Mouse (Mus musculus): ENCODE data around the gene Kdr. TPM values are rescaled to one million over a fixed set of nuclear protein-coding genes. Genes with fewer than 3 reads are reported as not detected.

Gene Kdr
- polyA plus RNA-seq (2015; fragmentation: Nextera tagmentation; extraction: Ambion mirVana): 21.7 and 28.6 TPM in 2 replicates

GRCm38 (mm10) chr5:75978374-75979100 lies at the start of gene Kdr:
Kdr (minus strand) TSS chr5:75978458.
- peak within 1 kb of the TSS; percentile 34; the same call in 1 of the 2 replicates for H3K27ac ChIP-seq (ENCODE audit: low read depth, low read length)
- H3K4me2 ChIP-seq (ENCODE audit: low read length): peak within 1 kb of the TSS; percentile 100
- peaks cover 15% of the 10 kb centered on the region for H3K4me1 ChIP-seq (ENCODE audit: control insufficient read depth, insufficient read depth, low read depth, low read length)
- peaks cover 18% of the 10 kb centered on the region for H3K27me3 ChIP-seq (replicated peaks; ENCODE audit: control insufficient read depth, insufficient read depth, low read length)
- peak within 1 kb of the TSS; percentile 72 for H3K9ac ChIP-seq (ENCODE audit: low read depth, low read length)
- WGBS: under 1% methylated on average over 37 of the region's 37 CpGs
- H3K9me3 ChIP-seq (ENCODE audit: control insufficient read depth, low read length): no peaks in the 10 kb centered on the region
- peak; percentile 83 for ATAC-seq
- peak within 1 kb of the TSS; percentile 76 for H3K4me3 ChIP-seq (ENCODE audit: low read length)
- H3K36me3 ChIP-seq (ENCODE audit: control insufficient read depth, insufficient read depth, low read length): no peaks in the 10 kb centered on the region

- H3K4me1 ChIP-seq (ENCODE audit: control insufficient read depth, insufficient read depth, low read depth, low read length): no peaks in the 10 kb centered on the region
- no peak overlapping the region for H3K4me2 ChIP-seq (ENCODE audit: low read length)
- no peaks in the 10 kb centered on the region for H3K9me3 ChIP-seq (ENCODE audit: control insufficient read depth, low read length)
- ATAC-seq: no peak
- no peaks in the 10 kb centered on the region for H3K27me3 ChIP-seq (replicated peaks; ENCODE audit: control insufficient read depth, insufficient read depth, low read length)
- no peak overlapping the region for H3K4me3 ChIP-seq (ENCODE audit: low read length)
- WGBS: 76% methylated on average over 6 of the region's 6 CpGs
- H3K36me3 ChIP-seq (ENCODE audit: control insufficient read depth, insufficient read depth, low read length): no peaks in the 10 kb centered on the region
- H3K27ac ChIP-seq (ENCODE audit: low read depth, low read length): no peak overlapping the region
- no peak overlapping the region for H3K9ac ChIP-seq (ENCODE audit: low read depth, low read length)
Measured at GRCm38 (mm10) chr5:76026805-76027204, 48.5 kb upstream of the Kdr start.

DNA sequence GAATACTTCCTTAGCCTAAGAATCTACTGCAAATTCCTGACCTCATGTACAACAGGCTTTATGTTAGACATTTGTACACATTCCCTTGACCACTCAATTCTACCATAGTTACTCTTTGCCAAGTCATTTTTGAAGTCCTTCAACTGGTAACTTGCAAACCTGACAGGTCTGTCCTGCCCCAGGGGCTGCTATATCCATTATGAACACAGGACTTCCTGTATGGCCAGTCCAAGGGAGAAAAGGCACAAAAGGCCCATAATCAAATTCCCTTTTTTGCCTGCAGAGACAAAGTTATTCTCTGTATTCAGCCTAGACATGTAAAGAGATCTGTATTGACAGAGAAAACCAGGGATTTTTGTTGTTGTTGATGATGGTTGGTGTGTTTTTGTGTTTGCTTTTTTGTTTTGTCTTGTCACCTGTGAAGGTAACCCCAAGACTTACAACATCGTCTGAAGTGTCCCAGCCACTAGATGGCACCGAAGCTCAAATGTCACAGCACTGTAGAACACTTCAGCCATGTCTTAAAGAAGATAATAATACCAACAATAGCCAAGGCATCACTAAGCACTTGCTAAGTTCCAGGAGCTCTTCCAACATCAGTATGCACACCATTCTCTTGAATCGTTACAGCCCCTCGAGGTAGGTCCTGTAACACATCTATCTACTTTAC lies 47.9 kb upstream of the Kdr start:
- no peak overlapping the region for H3K4me2 ChIP-seq (ENCODE audit: low read length)
- ATAC-seq: no peak
- no peaks in the 10 kb centered on the region for H3K27me3 ChIP-seq (replicated peaks; ENCODE audit: control insufficient read depth, insufficient read depth, low read length)
- H3K27ac ChIP-seq (ENCODE audit: low read depth, low read length): no peak overlapping the region
- no peaks in the 10 kb centered on the region for H3K36me3 ChIP-seq (ENCODE audit: control insufficient read depth, insufficient read depth, low read length)
- H3K9me3 ChIP-seq (ENCODE audit: control insufficient read depth, low read length): no peaks in the 10 kb centered on the region
- H3K4me1 ChIP-seq (ENCODE audit: control insufficient read depth, insufficient read depth, low read depth, low read length): no peaks in the 10 kb centered on the region
- 63% methylated on average over 4 of the region's 4 CpGs for WGBS
- H3K9ac ChIP-seq (ENCODE audit: low read depth, low read length): no peak overlapping the region
- no peak overlapping the region for H3K4me3 ChIP-seq (ENCODE audit: low read length)

- no peaks in the 10 kb centered on the region for H3K27me3 ChIP-seq (replicated peaks; ENCODE audit: control insufficient read depth, insufficient read depth, low read length)
- H3K9me3 ChIP-seq (ENCODE audit: control insufficient read depth, low read length): no peaks in the 10 kb centered on the region
- H3K9ac ChIP-seq (ENCODE audit: low read depth, low read length): no peak overlapping the region
- WGBS: 84% methylated on average over 14 of the region's 14 CpGs
- no peaks in the 10 kb centered on the region for H3K4me1 ChIP-seq (ENCODE audit: control insufficient read depth, insufficient read depth, low read depth, low read length)
- H3K36me3 ChIP-seq (ENCODE audit: control insufficient read depth, insufficient read depth, low read length): no peaks in the 10 kb centered on the region
- no peak overlapping the region for H3K4me2 ChIP-seq (ENCODE audit: low read length)
- ATAC-seq: no peak
- H3K4me3 ChIP-seq (ENCODE audit: low read length): no peak overlapping the region
- H3K27ac ChIP-seq (ENCODE audit: low read depth, low read length): no peak overlapping the region; the same call in 1 of the 2 replicates
Measured at GRCm38 (mm10) chr5:76023011-76023773, 44.9 kb upstream of the Kdr start.

DNA sequence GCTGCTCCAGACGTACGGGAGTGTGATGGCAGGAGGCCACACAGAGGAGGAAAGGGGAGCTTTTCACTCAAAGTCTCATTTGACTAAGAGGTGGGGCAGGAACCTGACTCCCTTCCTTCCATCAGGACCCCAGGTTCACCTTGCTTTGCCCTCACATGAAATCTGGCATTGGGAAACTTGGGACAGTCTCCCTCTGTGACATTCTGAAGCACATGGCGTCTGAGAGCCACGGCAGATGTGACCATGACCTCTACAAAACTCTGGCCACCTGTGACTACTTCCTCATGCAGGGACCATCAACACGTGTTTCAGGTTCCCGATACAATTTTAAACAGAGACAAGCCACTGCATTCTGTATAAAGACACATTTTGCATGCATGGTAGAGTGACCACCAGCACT lies 44.2 kb upstream of the Kdr start:
- Histone ChIP-seq H3K4me1 (ENCODE audit: control insufficient read depth, insufficient read depth, low read depth, low read length) (no peaks in the 10 kb centered on the region), H3K27me3 (replicated peaks; ENCODE audit: control insufficient read depth, insufficient read depth, low read length) (no peaks in the 10 kb centered on the region), H3K4me2 (ENCODE audit: low read length) (no peak overlapping the region), H3K9ac (ENCODE audit: low read depth, low read length) (no peak overlapping the region), H3K4me3 (ENCODE audit: low read length) (no peak overlapping the region), H3K27ac (ENCODE audit: low read depth, low read length) (no peak overlapping the region), H3K9me3 (ENCODE audit: control insufficient read depth, low read length) (no peaks in the 10 kb centered on the region), H3K36me3 (ENCODE audit: control insufficient read depth, insufficient read depth, low read length) (no peaks in the 10 kb centered on the region)
- WGBS: 85% methylated on average over 6 of the region's 6 CpGs
- ATAC-seq: no peak

- Histone ChIP-seq H3K36me3 (ENCODE audit: control insufficient read depth, insufficient read depth, low read length) (no peaks in the 10 kb centered on the region), H3K4me3 (ENCODE audit: low read length) (no peak overlapping the region), H3K4me1 (ENCODE audit: control insufficient read depth, insufficient read depth, low read depth, low read length) (no peaks in the 10 kb centered on the region), H3K9me3 (ENCODE audit: control insufficient read depth, low read length) (no peaks in the 10 kb centered on the region), H3K27ac (ENCODE audit: low read depth, low read length) (no peak overlapping the region), H3K9ac (ENCODE audit: low read depth, low read length) (no peak overlapping the region), H3K27me3 (replicated peaks; ENCODE audit: control insufficient read depth, insufficient read depth, low read length) (no peaks in the 10 kb centered on the region), H3K4me2 (ENCODE audit: low read length) (no peak overlapping the region)
- no peak for ATAC-seq
- WGBS: 75% methylated on average over 5 of the region's 5 CpGs
Measured at GRCm38 (mm10) chr5:76018321-76018720, 40.1 kb upstream of the Kdr start.

DNA sequence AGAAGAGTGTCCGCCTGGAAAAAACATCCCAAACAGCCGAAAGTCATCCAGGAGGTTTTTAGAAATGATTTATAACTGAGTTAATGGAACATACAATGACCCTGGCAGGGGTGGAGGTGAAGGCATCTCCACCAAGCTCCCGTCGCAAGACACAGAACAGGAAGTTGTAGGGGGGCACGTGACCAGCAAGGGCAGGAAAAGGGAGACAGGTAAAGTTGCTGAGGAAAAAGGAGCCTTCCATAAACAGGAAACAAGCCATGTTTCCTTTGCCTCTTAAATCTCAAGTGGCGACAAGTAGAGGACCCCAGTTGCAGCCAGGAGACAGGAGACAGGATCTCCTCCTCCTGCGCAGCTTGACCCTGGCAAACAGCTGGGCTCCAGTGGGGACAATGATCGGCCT lies 37.8 kb upstream of the Kdr start:
- Histone ChIP-seq H3K27me3 (replicated peaks; ENCODE audit: control insufficient read depth, insufficient read depth, low read length) (no peaks in the 10 kb centered on the region), H3K27ac (ENCODE audit: low read depth, low read length) (no peak overlapping the region), H3K36me3 (ENCODE audit: control insufficient read depth, insufficient read depth, low read length) (no peaks in the 10 kb centered on the region), H3K9me3 (ENCODE audit: control insufficient read depth, low read length) (no peaks in the 10 kb centered on the region), H3K9ac (ENCODE audit: low read depth, low read length) (no peak overlapping the region), H3K4me1 (ENCODE audit: control insufficient read depth, insufficient read depth, low read depth, low read length) (no peaks in the 10 kb centered on the region), H3K4me3 (ENCODE audit: low read length) (no peak overlapping the region), H3K4me2 (ENCODE audit: low read length) (no peak overlapping the region)
- no peak for ATAC-seq
- WGBS: 80% methylated on average over 8 of the region's 8 CpGs

- H3K27ac ChIP-seq (ENCODE audit: low read depth, low read length): no peak overlapping the region
- no peak overlapping the region for H3K9ac ChIP-seq (ENCODE audit: low read depth, low read length)
- no peak overlapping the region for H3K4me3 ChIP-seq (ENCODE audit: low read length)
- H3K4me1 ChIP-seq (ENCODE audit: control insufficient read depth, insufficient read depth, low read depth, low read length): no peaks in the 10 kb centered on the region
- 76% methylated on average over 7 of the region's 7 CpGs for WGBS
- H3K4me2 ChIP-seq (ENCODE audit: low read length): no peak overlapping the region
- no peak for ATAC-seq
- H3K27me3 ChIP-seq (replicated peaks; ENCODE audit: control insufficient read depth, insufficient read depth, low read length): no peaks in the 10 kb centered on the region
- H3K9me3 ChIP-seq (ENCODE audit: control insufficient read depth, low read length): no peaks in the 10 kb centered on the region
- H3K36me3 ChIP-seq (ENCODE audit: control insufficient read depth, insufficient read depth, low read length): no peaks in the 10 kb centered on the region
Measured at GRCm38 (mm10) chr5:76013881-76014431, 35.7 kb upstream of the Kdr start.

GRCm38 (mm10) chr5:76006403-76006802 lies 28.1 kb upstream of the Kdr start:
- 68% methylated on average over 7 of the region's 7 CpGs for WGBS
- Histone ChIP-seq H3K9me3 (ENCODE audit: control insufficient read depth, low read length) (no peaks in the 10 kb centered on the region), H3K27me3 (replicated peaks; ENCODE audit: control insufficient read depth, insufficient read depth, low read length) (no peaks in the 10 kb centered on the region), H3K36me3 (ENCODE audit: control insufficient read depth, insufficient read depth, low read length) (no peaks in the 10 kb centered on the region), H3K27ac (ENCODE audit: low read depth, low read length) (no peak overlapping the region), H3K4me1 (ENCODE audit: control insufficient read depth, insufficient read depth, low read depth, low read length) (no peaks in the 10 kb centered on the region; the same call in 1 of the 2 replicates), H3K4me3 (ENCODE audit: low read length) (no peak overlapping the region), H3K4me2 (ENCODE audit: low read length) (no peak overlapping the region), H3K9ac (ENCODE audit: low read depth, low read length) (no peak overlapping the region)
- ATAC-seq: no peak
